Mouse (Mus musculus): ENCODE results near the gene Slc16a1. TPM values are rescaled to one million over a fixed set of nuclear protein-coding genes. Genes with fewer than 3 reads are reported as not detected.

Gene Slc16a1
- polyA plus RNA-seq (2015; fragmentation: Illumina TruSeq; extraction: RNeasy Lipid Tissue Mini Kit (QIAGEN cat#74804); ENCODE audit: insufficient read depth, low read depth, low replicate concordance) = 6.6 TPM

DNA sequence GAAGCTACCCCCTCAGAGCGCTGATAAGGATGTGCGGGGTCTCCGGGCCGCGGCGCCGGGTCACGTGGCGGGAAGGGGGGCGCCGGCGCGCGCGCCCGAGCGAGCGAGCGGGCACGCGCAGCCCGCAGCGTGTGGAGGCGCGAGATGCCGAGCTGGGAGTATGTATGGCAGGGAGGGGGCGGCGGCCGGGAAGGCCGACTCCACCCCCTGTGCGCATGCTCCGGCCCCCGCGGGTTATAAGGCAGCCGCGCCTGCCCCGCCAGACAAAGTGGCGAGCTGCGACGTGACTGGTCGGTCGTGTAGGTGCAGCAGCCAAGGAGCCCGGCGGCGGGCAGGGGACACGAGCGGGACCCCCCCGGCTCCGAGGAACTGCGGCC is at the start of gene Slc16a1:
Gene Slc16a1 (plus strand): TSS at position 266 of the 377 bp plus-strand sequence.

Other genes starting within 250 kb of the Slc16a1 start
- 3.9 TPM for gene Lrig2, start 126.8 kb upstream of the Slc16a1 start, polyA plus RNA-seq (2015; fragmentation: Illumina TruSeq; extraction: RNeasy Lipid Tissue Mini Kit (QIAGEN cat#74804); ENCODE audit: insufficient read depth, low read depth, low replicate concordance)
- gene Ppm1j, start 142.4 kb downstream of the Slc16a1 start, polyA plus RNA-seq (2015; fragmentation: Illumina TruSeq; extraction: RNeasy Lipid Tissue Mini Kit (QIAGEN cat#74804); ENCODE audit: insufficient read depth, low read depth, low replicate concordance) = not detected
- not detected for gene Fam19a3, start 143.2 kb downstream of the Slc16a1 start, polyA plus RNA-seq (2015; fragmentation: Illumina TruSeq; extraction: RNeasy Lipid Tissue Mini Kit (QIAGEN cat#74804); ENCODE audit: insufficient read depth, low read depth, low replicate concordance)
- 34.0 TPM for gene Rhoc, start 149.7 kb downstream of the Slc16a1 start, polyA plus RNA-seq (2015; fragmentation: Illumina TruSeq; extraction: RNeasy Lipid Tissue Mini Kit (QIAGEN cat#74804); ENCODE audit: insufficient read depth, low read depth, low replicate concordance)
- gene Mov10, start 179.9 kb downstream of the Slc16a1 start, polyA plus RNA-seq (2015; fragmentation: Illumina TruSeq; extraction: RNeasy Lipid Tissue Mini Kit (QIAGEN cat#74804); ENCODE audit: insufficient read depth, low read depth, low replicate concordance) = 2.4 TPM
- gene St7l, start 225.3 kb downstream of the Slc16a1 start, polyA plus RNA-seq (2015; fragmentation: Illumina TruSeq; extraction: RNeasy Lipid Tissue Mini Kit (QIAGEN cat#74804); ENCODE audit: insufficient read depth, low read depth, low replicate concordance) = 4.2 TPM
- gene Capza1, start 225.8 kb downstream of the Slc16a1 start, polyA plus RNA-seq (2015; fragmentation: Illumina TruSeq; extraction: RNeasy Lipid Tissue Mini Kit (QIAGEN cat#74804); ENCODE audit: insufficient read depth, low read depth, low replicate concordance) = 11.4 TPM

All from pancreas, adult 10 weeks (tissue).